Mouse (Mus musculus): ENCODE results near the gene Lexm.

Gene Lexm

GRCm38 (mm10) chr4:106617056-106617455, at the start of gene Lexm:
Lexm (minus strand) TSS chr4:106617241.
- DNase-seq = no peak

GRCm38 (mm10) chr4:106666546-106666945, 49.5 kb upstream of the Lexm start:
- no peak for DNase-seq

GRCm38 (mm10) chr4:106665673-106666072, 48.6 kb upstream of the Lexm start:
- no peak for DNase-seq

GRCm38 (mm10) chr4:106665269-106665668, 48.2 kb upstream of the Lexm start:
- no peak for DNase-seq

GRCm38 (mm10) chr4:106664697-106665096, 47.7 kb upstream of the Lexm start:
- no peak for DNase-seq

GRCm38 (mm10) chr4:106663956-106664470, 47.0 kb upstream of the Lexm start:
- no peak for DNase-seq

- no peak for DNase-seq
Observed at GRCm38 (mm10) chr4:106655681-106656080, 38.6 kb upstream of the Lexm start.

GRCm38 (mm10) chr4:106653051-106653450, 36.0 kb upstream of the Lexm start:
- DNase-seq = no peak

- no peak for DNase-seq
Observed at GRCm38 (mm10) chr4:106652546-106652945, 35.5 kb upstream of the Lexm start.

GRCm38 (mm10) chr4:106650833-106651527, 33.9 kb upstream of the Lexm start, which contains the start of gene Pars2:
Pars2 (plus strand) TSS chr4:106651069.
- peak; percentile 98 to 99 for DNase-seq

- no peak for DNase-seq
Observed at GRCm38 (mm10) chr4:106647137-106647536, 30.1 kb upstream of the Lexm start.

GRCm38 (mm10) chr4:106645797-106646196, 28.8 kb upstream of the Lexm start:
- no peak for DNase-seq

- no peak for DNase-seq
Observed at GRCm38 (mm10) chr4:106644218-106644610, 27.2 kb upstream of the Lexm start.

- DNase-seq = no peak
Observed at GRCm38 (mm10) chr4:106643483-106644217, 26.6 kb upstream of the Lexm start.

GRCm38 (mm10) chr4:106634086-106634479, 17.0 kb upstream of the Lexm start:
- no peak for DNase-seq

GRCm38 (mm10) chr4:106633281-106634085, 16.4 kb upstream of the Lexm start:
- DNase-seq = no peak

GRCm38 (mm10) chr4:106632313-106632712, 15.3 kb upstream of the Lexm start:
- DNase-seq = no peak

- DNase-seq = peak; percentile 80 to 85
Observed at GRCm38 (mm10) chr4:106630333-106631220, 13.5 kb upstream of the Lexm start.

- DNase-seq = no peak
Observed at GRCm38 (mm10) chr4:106629374-106629773, 12.3 kb upstream of the Lexm start.

- DNase-seq = no peak
Observed at GRCm38 (mm10) chr4:106628650-106629360, 11.8 kb upstream of the Lexm start.

- no peak for DNase-seq
Observed at GRCm38 (mm10) chr4:106627809-106628208, 10.8 kb upstream of the Lexm start.
